Mouse (Mus musculus): ENCODE results near the gene Rasl10a.

DNA sequence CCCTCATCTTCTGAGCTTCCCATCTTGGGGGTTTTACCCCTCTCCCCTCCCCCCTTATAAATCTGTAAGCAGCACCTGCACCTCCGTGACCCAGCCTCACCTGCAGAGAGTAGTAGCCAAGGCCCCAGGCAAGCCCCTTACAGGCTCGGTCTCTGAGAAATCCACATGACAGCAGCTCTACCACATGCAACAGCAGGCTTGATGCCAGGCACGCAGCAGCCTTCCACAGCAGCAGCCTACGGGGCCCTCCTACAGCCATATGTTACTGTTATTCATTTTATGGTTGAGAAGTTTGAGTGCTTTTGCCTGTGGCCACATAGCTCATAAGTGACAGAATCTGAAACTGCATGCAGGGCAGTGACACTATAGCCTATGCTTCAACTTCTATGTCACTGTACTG lies 22.5 kb upstream of the Rasl10a start:
- no peak for TF ChIP-seq CTCF (IDR thresholded peaks at IDR 0.05; ENCODE audit: control insufficient read depth, insufficient read depth, insufficient replicate concordance, low read depth, low read length)
- TF ChIP-seq POLR2A (IDR thresholded peaks at IDR 0.05; ENCODE audit: control insufficient read depth, low read depth, low read length) = no peak
